Mouse (Mus musculus) neutrophil, adult 5-6 weeks (primary cell): Measurements from ENCODE around the gene Gm45837. TPM values are rescaled to one million over a fixed set of nuclear protein-coding genes. Genes with fewer than 3 reads are reported as not detected.
A peak's percentile ranks its signal among the peaks of the same experiment; 100 is the strongest.
"Not testable (repeated sequence)": the region's sequence is repeated elsewhere in the genome, so short reads cannot be mapped to it uniquely, and the experiment has no call there.

Source experiments
- ATAC-seq: fragments of 151-379, 151-347 bp; 2 replicates; pipeline ENCODE4 v1.8.0; 2017; ENCODE audit warnings: mild to moderate bottlenecking, moderate TSS enrichment; ENCODE audit not compliant: insufficient number of reproducible peaks, poor library complexity, low FRiP score, severe bottlenecking; ENCODE audit errors: extremely low read depth
- total RNA-seq: library from RNA; stranded (forward); fragments of 200-1000 nt; gene quantifications from 2 replicates; pipeline ENCODE4 v1.2.3, GENCODE M21; 2017

Gm45837 gene
- total RNA-seq, 1 experiment from 2014 or later, result 7.8 TPM

GRCm38 (mm10) chr7:101523205-101523604, 112.5 kb downstream of the Gm45837 start:
- no peak for ATAC-seq

DNA sequence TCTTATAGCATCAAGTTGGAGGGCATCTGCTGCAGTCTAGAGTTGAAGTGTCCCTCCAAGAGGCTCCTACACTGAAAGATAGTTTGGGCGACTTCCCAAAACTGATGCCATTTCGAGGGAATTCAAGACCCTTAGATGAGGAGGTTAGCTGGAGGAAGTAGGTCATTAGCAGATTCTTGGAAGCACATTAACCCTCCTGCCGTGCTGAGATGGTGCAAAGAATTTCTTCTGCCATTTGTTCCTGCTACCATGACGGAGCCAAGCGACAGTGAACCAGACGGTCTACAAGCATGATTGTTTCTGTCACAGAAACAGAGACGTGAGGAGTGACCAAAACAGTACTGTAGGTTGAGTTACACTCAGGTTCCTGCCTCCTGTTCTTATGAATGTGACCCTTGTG, 115.8 kb downstream of the Gm45837 start:
- ATAC-seq, result no peak

DNA sequence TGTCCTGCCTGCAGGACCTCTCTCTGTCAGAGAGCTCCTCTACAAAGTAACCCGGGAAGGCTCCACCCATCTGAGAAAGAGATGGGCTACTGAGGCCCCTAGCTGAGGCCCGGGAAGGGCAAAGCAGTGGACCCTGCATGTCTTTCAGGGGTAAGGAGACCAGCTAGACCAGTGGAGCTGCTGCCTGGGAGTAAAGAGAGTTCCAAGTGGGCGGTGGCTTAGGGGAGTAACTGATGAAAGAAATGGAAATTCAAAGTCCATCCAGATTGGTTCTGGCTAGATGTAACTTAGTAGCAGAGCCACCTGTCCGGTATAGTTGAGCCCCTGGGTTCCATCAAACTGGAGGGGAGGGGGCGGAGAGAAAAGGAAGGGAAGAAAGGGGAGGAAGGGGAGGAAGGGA, 123.7 kb downstream of the Gm45837 start:
- no peak for ATAC-seq

DNA sequence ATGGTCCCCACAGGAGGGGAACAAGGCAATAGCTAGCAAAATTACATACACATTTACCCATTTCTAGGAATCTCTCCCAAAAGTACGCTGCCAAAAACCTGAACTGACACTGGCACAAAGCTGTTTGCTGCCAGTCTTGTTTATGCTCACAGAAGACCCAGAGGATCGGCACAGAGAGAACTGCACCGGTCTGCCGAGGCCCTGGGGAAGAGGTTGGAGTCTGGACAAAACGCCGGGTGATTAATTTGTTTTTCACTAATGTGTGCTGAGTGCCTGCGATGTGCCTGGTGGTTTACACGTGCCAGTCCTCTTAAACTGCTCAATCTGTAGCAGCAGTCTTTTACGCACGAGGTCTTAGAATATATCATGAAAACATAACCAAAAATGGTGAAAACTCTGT, 124.4 kb downstream of the Gm45837 start:
- no peak for ATAC-seq

DNA sequence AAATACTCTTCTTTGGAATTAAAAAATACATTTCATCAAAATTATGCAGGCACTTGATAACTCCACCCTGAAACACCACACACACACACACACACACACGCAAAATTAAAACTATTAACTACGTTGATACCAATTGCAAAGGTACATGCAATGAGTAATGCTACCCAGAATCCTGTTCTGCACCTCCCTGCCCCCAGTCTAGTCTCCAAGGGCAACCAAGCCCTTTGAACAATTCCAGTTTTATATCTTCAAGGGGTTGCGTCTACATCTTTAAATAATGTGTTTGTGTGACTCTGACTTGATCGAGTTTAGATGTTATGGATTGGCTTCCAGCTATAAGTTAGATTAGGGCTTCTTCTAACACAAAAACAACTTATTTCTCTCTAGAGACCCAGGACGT, 124.8 kb downstream of the Gm45837 start:
- no peak for ATAC-seq

- ATAC-seq, result no peak
These were observed 126.9 kb downstream of the Gm45837 start for GRCm38 (mm10) chr7:101537541-101537940.

DNA sequence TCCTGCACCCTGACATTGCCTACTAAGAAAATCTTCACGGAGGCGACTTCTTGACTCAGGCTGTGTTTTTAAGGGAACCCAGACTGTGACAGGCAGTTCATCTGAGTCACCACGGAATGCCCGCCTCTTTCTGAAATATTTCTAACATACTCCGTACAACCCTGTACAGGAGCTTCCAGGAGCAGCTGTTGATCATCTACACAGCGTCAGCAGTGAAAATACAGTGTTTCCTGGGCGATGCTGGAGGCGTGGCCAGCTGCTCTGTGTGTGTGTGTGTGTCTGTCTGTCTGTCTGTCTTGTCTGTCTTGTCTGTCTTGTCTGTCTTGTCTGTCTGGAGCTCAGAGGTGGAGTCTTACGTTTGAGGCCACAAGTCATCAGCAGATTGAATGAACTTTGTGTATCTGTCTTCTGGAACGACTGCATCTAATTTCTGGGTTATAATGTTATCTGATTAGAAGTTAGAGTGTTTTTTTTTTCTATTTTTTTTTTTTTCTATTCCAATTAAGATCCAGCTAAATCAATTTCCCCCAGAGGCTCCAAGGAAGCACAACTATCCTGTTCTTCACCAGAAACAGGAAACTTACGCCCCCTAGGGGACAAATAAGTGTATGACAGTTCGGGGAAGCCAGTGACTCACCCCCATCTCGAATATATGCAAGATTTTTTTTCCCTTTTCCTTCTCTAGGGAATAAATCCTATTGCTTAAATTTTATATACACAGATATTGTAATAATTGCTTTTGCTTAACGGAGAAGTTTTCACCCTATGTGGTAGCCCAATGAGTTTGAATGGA, 127.7 kb downstream of the Gm45837 start:
- peak; percentile 40; the same call in 1 of the 2 replicates for ATAC-seq

- no peak for ATAC-seq
These were observed 129.1 kb downstream of the Gm45837 start for GRCm38 (mm10) chr7:101539774-101540173.

GRCm38 (mm10) chr7:101540684-101541083, 130.0 kb downstream of the Gm45837 start:
- no peak for ATAC-seq

DNA sequence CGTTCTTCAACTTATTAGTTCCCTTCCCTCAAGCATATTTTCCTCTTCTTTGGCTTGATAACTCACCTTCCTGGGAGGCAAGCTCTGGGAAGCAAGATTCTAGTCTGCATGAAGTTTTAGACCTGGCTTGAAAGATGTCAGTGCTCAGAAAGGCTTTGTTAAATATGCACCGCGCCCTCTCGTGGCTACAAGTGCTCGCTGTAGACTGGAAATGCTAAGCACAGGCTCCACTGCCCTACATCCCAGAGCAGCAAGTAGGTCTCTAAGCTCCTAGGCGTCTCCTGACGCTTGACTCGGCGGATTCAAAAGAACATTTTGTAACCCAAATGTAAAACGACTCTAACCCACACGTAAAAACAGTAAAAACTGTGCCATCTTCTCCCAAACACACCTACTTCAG, 130.4 kb downstream of the Gm45837 start:
- peak; percentile 61; the same call in 1 of the 2 replicates for ATAC-seq

- no peak for ATAC-seq
These were observed 131.0 kb downstream of the Gm45837 start for GRCm38 (mm10) chr7:101541734-101542133.

DNA sequence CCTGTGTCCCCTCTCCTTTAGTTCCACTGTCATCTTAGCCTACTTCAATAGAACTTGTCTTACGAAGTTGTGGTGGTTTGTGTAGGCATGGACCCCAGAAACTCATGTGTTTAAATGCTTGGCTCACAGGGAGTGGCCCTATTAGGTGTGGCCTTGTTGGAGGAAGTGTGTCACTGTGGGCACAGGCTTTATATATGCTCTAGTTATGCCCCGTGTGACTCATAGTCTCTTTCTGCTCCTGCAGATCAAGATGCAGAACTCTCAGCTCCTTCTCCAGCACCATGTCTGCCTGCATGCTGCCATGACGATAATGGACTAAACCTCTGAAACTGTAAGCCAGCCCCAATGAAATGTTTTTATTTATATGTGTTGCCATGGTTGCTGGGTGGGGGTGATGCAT, 137.0 kb downstream of the Gm45837 start:
- ATAC-seq, result peak; percentile 39; the same call in 1 of the 2 replicates

DNA sequence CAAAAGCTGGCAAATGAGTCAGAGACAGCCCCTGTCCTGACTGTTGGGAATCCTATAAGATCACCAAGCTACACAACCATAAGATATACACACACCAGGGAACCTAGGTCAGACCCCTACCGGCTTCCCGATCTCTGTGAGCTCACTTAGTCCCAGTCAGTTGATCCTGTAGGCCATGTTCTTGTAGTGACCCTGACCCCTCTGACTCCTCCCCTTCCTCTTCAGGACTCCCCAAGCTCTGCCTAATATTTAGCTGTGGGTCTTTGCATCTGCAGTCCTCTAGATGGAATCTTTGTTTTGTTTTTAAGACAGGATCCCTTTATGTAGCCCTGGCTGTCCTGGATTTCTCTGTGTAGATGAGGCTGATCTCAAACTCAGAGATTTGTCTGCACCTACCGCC, 138.6 kb downstream of the Gm45837 start:
- ATAC-seq, result no peak

- no peak for ATAC-seq
These were observed 140.2 kb downstream of the Gm45837 start for GRCm38 (mm10) chr7:101550686-101551485.

DNA sequence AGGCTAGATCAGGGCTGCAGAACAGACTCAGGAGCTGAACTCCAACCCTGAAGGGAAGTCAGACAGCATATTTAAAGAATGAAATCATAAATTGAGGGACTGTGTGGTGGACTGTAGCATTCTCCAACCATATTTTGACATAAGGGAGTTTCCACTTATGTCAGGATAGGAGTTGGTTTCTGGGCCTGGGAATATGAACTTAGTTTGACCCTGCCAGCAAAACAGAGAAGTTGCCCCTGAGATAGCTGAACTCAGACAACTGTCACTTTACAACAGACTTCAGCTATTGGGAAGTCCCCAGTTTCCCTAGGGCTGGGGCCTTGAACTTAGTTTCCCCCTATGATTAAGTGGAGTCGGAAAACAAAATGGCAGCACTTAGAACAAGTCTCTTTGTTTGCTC, 140.8 kb downstream of the Gm45837 start:
- no peak for ATAC-seq

- peak; percentile 37; the same call in 1 of the 2 replicates for ATAC-seq
These were observed 144.8 kb downstream of the Gm45837 start for GRCm38 (mm10) chr7:101555473-101555872.

GRCm38 (mm10) chr7:101557391-101557790, 146.7 kb downstream of the Gm45837 start:
- no peak for ATAC-seq

GRCm38 (mm10) chr7:101559393-101559792, 148.7 kb downstream of the Gm45837 start:
- not testable (repeated sequence) for ATAC-seq
